Mouse (Mus musculus) embryonic facial prominence, embryonic 13.5 days (tissue): ENCODE data around the gene Gm21983. TPM values are rescaled to one million over a fixed set of nuclear protein-coding genes. Genes with fewer than 3 reads are reported as not detected.

Experiments
- ATAC-seq: fragments of 200-750 bp; cut with Nextera tagmentation; 2 replicates; pipeline ENCODE4 v1.8.0; 2017; ENCODE audit warnings: low read depth; ENCODE audit not compliant: insufficient number of reproducible peaks, insufficient read depth, low FRiP score, low TSS enrichment
- H3K27ac ChIP-seq: fragments of 300-500 bp; sonication (generic); 2 replicates; pipeline ENCODE4 v1.5.1; 2015; ENCODE audit warnings: moderate library complexity, mild to moderate bottlenecking, inconsistent platforms
- H3K27me3 ChIP-seq: fragments of 300-500 bp; sonication (generic); 2 replicates; pipeline ENCODE4 v1.6.1; 2015; ENCODE audit warnings: mild to moderate bottlenecking, inconsistent platforms
- H3K36me3 ChIP-seq: fragments of 300-500 bp; sonication (generic); 2 replicates; pipeline ENCODE4 v1.6.1; 2015; ENCODE audit warnings: mild to moderate bottlenecking, inconsistent platforms
- H3K4me1 ChIP-seq: fragments of 300-500 bp; sonication (generic); 2 replicates; pipeline ENCODE4 v1.6.1; 2015; ENCODE audit warnings: inconsistent platforms
- H3K4me2 ChIP-seq: fragments of 300-500 bp; sonication (generic); 2 replicates; pipeline ENCODE4 v1.6.1; 2015; ENCODE audit warnings: moderate library complexity, mild to moderate bottlenecking, inconsistent platforms
- H3K4me3 ChIP-seq: fragments of 300-500 bp; sonication (generic); 2 replicates; pipeline ENCODE4 v1.5.1; 2015; ENCODE audit warnings: mild to moderate bottlenecking, inconsistent platforms
- H3K9ac ChIP-seq: fragments of 300-500 bp; sonication (generic); 2 replicates; pipeline ENCODE4 v1.6.1; 2015; ENCODE audit warnings: mild to moderate bottlenecking, inconsistent platforms
- H3K9me3 ChIP-seq: fragments of 300-500 bp; sonication (generic); 2 replicates; pipeline ENCODE4 v1.6.1; 2016; ENCODE audit warnings: inconsistent platforms
- WGBS: fragments of 180-500 bp; shearing (Covaris S2); methylation state at CpG from one replicate; pipeline ENCODE4 v1.1.7; 2015; ENCODE audit warnings: mixed read lengths; 5-methylcytosine and 5-hydroxymethylcytosine counted together
- polyA plus RNA-seq: library from polyadenylated mRNA; unstranded; fragments of >200 nt; fragmentation: Nextera tagmentation; extraction: Ambion mirVana; gene quantifications from 2 replicates; pipeline ENCODE4 v1.2.1, GENCODE M21; 2015

Gm21983 gene
- polyA plus RNA-seq, 1 experiment from 2014 or later: 2.2 TPM

DNA sequence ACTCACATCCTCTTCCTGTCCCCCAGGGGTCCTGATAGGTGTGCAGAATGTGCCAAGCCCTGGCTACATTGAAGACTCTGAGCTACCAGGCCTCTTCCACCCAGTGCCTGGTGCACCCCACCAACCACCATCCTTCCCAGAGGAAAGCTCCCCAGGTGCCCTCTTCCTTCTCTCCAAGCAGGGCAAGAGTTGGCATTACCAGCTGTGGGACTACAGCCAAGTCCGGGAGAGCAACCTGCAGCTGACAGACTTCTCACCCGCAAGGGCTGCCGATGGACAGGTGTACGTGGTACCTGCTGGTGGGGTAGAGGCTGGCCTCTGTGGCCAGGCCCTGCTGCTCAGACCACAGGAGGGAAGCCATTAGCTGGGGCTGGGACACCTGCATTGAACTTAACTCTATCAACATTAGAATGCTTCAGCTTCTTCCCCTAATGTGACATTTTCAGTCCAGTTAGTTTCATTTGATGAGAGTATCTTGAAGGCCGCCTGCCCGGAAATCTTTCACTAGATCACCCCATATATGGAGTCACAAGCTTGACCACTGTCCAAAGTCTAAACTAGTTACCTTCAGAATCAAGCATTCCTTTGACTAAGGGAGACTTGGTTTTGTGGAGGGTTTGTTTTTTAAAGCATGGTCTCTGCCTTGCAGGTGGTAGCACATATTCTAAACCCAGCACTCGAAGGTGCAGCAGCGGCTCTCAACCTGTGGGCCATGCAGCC, 23.0 kb upstream of the Gm21983 start:
- H3K36me3 ChIP-seq: peaks cover 68% of the 10 kb centered on the region
- ATAC-seq: no peak
- H3K27ac ChIP-seq: no peak overlapping the region
- H3K4me3 ChIP-seq: no peak overlapping the region
- H3K9me3 ChIP-seq: no peaks in the 10 kb centered on the region
- H3K4me1 ChIP-seq: no peaks in the 10 kb centered on the region
- no peak overlapping the region for H3K9ac ChIP-seq
- WGBS: 92% methylated on average over 8 of the region's 8 CpGs
- H3K4me2 ChIP-seq: no peak overlapping the region
- H3K27me3 ChIP-seq: no peaks in the 10 kb centered on the region

DNA sequence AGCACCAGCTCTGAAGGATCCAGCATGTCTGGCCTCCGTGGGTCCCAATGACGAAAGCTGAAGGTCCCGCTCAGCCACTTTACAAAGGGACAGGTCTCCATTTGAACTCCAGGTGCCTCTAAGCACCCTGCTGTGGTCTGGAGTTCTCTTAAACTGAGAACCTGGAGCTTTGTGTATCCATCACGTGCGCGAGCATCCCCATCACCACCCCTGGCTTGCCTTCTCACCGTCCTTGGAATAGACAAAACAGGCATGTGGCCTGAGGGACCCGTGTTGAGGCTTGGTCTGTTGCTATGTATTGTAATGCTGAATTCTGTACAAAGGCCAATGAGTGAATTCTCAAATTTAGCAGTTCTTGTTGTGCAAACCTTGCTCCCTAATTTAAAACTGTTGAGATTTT, 17.9 kb upstream of the Gm21983 start:
- H3K4me3 ChIP-seq: no peak overlapping the region
- no peaks in the 10 kb centered on the region for H3K9me3 ChIP-seq
- 93% methylated on average over 8 of the region's 8 CpGs for WGBS
- no peak for ATAC-seq
- H3K27me3 ChIP-seq: no peaks in the 10 kb centered on the region
- H3K36me3 ChIP-seq: peaks cover 47% of the 10 kb centered on the region
- no peak overlapping the region for H3K9ac ChIP-seq
- H3K27ac ChIP-seq: no peak overlapping the region
- peaks cover 11% of the 10 kb centered on the region for H3K4me1 ChIP-seq
- no peak overlapping the region for H3K4me2 ChIP-seq

GRCm38 (mm10) chr7:27198355-27198754, 17.5 kb upstream of the Gm21983 start:
- Histone ChIP-seq H3K9ac (no peak overlapping the region), H3K36me3 (peaks cover 47% of the 10 kb centered on the region), H3K9me3 (no peaks in the 10 kb centered on the region), H3K4me1 (peaks cover 15% of the 10 kb centered on the region), H3K27ac (no peak overlapping the region), H3K27me3 (no peaks in the 10 kb centered on the region), H3K4me3 (no peak overlapping the region), H3K4me2 (no peak overlapping the region)
- no peak for ATAC-seq

DNA sequence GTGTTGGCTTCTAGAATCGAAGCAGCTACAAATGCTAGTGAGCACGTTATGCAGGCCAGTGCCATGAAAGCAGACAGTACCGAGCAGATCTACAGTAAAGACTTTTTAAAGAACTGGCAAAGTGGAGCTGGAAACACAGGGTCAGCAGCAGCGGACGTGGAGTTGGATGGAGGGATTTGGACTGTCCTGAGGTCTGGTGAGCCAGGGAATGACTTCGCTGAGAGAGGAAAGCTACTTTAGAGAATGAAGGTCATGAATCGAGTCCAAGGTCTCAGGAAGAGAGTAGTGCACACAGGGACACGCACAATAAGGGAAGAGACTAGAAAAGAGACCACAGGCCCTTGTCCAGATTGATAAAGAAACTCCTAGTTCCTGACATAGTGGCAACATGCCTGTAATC, 16.7 kb upstream of the Gm21983 start:
- no peaks in the 10 kb centered on the region for H3K27me3 ChIP-seq
- H3K4me1 ChIP-seq: peaks cover 17% of the 10 kb centered on the region
- H3K4me2 ChIP-seq: no peak overlapping the region
- H3K27ac ChIP-seq: no peak overlapping the region
- 90% methylated on average over 8 of the region's 8 CpGs for WGBS
- H3K9me3 ChIP-seq: no peaks in the 10 kb centered on the region
- H3K36me3 ChIP-seq: peaks cover 47% of the 10 kb centered on the region
- H3K4me3 ChIP-seq: no peak overlapping the region
- H3K9ac ChIP-seq: no peak overlapping the region
- no peak for ATAC-seq

DNA sequence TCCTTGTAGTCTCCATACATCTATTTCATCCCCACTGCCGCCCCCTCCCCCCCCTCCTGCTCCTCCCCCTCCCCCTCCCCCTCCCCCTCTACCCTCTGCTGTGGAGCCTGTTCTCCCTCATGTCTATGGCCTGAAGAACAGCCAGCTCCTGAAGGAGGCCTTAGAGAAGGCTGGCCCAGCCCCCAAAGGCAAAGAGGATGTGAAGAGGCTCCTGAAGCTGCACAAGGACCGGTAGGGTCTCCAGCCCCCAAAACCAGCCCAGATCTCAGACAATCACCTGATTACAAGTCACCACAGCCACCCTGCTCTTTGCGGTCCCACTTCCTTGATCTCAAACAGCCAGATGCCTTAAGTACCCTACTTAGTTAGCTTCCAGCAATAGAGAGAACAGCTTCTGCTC, 16.2 kb upstream of the Gm21983 start:
- Histone ChIP-seq H3K36me3 (peaks cover 48% of the 10 kb centered on the region), H3K4me1 (peaks cover 17% of the 10 kb centered on the region), H3K27ac (no peak overlapping the region), H3K27me3 (no peaks in the 10 kb centered on the region), H3K9ac (no peak overlapping the region), H3K4me3 (no peak overlapping the region), H3K9me3 (no peaks in the 10 kb centered on the region), H3K4me2 (peak overlapping the region; percentile 95; the same call in 1 of the 2 replicates)
- no peak for ATAC-seq
- WGBS: 86% methylated on average over 2 of the region's 3 CpGs

- H3K4me1 ChIP-seq: peaks cover 17% of the 10 kb centered on the region
- peak within 1 kb of the TSS; percentile 95 for H3K9ac ChIP-seq
- no peaks in the 10 kb centered on the region for H3K9me3 ChIP-seq
- peaks cover 51% of the 10 kb centered on the region for H3K36me3 ChIP-seq
- peak within 1 kb of the TSS; percentile 99 for H3K27ac ChIP-seq
- no peaks in the 10 kb centered on the region for H3K27me3 ChIP-seq
- H3K4me3 ChIP-seq: peak within 1 kb of the TSS; percentile 83
- WGBS: 1% methylated on average over 64 of the region's 64 CpGs
- ATAC-seq: peak; percentile 98
- H3K4me2 ChIP-seq: peak within 1 kb of the TSS; percentile 95
Measured at GRCm38 (mm10) chr7:27195681-27196611, 15.1 kb upstream of the Gm21983 start, which contains the start of the genes BC024978 and Snrpa. TSS of gene BC024978 (plus strand) at chr7:27195781. TSS of gene Snrpa (minus strand) at chr7:27196271.

DNA sequence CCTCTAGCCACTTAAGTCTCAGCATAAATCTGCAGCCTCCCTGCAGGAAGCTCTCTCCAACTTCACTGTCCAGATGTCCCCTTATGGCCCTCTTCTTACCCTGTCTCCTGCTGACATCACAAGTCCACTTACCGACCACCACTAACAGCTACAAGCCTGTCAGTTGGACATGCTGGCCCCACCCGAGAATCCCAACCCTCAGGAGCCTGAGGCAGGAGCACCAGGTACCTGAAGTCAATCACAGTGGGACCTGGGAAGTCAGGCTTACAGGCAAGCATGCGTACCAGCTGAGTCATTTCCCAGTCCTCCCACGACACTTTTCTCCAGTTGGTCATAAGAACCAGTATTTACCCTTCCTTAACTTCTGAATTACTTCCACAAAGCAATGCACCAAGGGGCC, 12.8 kb upstream of the Gm21983 start:
- Histone ChIP-seq H3K27me3 (no peaks in the 10 kb centered on the region), H3K27ac (no peak overlapping the region), H3K36me3 (peaks cover 68% of the 10 kb centered on the region), H3K9ac (peak overlapping the region; percentile 2; the same call in 1 of the 2 replicates), H3K4me2 (peak overlapping the region; percentile 95; the same call in 1 of the 2 replicates), H3K4me3 (no peak overlapping the region), H3K9me3 (no peaks in the 10 kb centered on the region), H3K4me1 (peaks cover 17% of the 10 kb centered on the region)
- WGBS: 83% methylated on average over 4 of the region's 4 CpGs
- ATAC-seq: no peak

DNA sequence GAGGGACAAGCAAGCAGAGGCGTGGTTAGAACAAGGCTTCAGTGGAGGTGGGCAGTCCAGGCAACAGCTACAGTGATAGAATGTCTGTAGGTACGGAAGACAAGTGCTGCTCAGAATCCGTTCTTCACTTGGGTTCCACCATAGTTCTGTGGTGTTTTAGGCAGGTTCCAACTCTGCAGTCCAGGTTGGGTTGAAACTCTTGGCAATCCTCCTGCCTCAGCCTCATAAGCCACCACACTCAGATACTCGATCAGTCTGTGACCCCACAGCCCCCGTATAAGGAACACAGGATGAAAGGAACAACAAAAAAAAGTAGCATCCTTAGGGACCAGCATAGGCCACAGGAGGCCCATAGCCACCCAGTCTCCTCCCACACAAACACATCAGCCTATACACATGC, 11.5 kb upstream of the Gm21983 start:
- no peaks in the 10 kb centered on the region for H3K27me3 ChIP-seq
- no peaks in the 10 kb centered on the region for H3K9me3 ChIP-seq
- H3K36me3 ChIP-seq: peaks cover 69% of the 10 kb centered on the region
- H3K4me1 ChIP-seq: peaks cover 17% of the 10 kb centered on the region
- H3K4me2 ChIP-seq: no peak overlapping the region
- whole genome bisulfite sequencing: 89% methylated on average over 5 of the region's 5 CpGs
- H3K4me3 ChIP-seq: no peak overlapping the region
- no peak overlapping the region for H3K27ac ChIP-seq
- ATAC-seq: no peak
- no peak overlapping the region for H3K9ac ChIP-seq

- WGBS: 95% methylated on average over 10 of the region's 10 CpGs
- H3K4me1 ChIP-seq: peaks cover 10% of the 10 kb centered on the region
- H3K4me3 ChIP-seq: no peak overlapping the region
- H3K9me3 ChIP-seq: no peaks in the 10 kb centered on the region
- H3K36me3 ChIP-seq: peaks cover 97% of the 10 kb centered on the region
- H3K27me3 ChIP-seq: no peaks in the 10 kb centered on the region
- no peak overlapping the region for H3K27ac ChIP-seq
- no peak overlapping the region for H3K4me2 ChIP-seq
- H3K9ac ChIP-seq: no peak overlapping the region
- no peak for ATAC-seq
Measured at GRCm38 (mm10) chr7:27189271-27189931, 8.5 kb upstream of the Gm21983 start.

- no peak for ATAC-seq
Measured at GRCm38 (mm10) chr7:27185986-27186385, 5.1 kb upstream of the Gm21983 start.

DNA sequence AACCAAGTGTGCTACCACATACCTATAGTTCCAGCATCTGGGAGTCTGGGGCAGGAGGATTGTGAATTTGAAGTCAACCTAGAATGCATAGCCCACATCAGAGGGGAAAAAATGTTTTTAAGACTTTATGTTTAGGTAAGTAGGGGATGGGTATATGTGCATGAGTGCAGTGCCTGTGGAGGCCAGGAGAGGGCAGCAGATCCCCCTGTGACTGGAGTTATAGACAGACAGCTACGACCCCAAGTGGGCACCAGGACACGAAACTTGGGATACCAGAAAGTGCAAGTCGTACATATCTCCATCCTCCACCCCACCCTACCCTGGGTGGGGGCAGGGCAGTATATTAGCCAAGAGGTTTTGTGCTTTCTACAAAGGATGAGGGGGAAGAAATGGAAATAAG, 4.1 kb upstream of the Gm21983 start:
- 70% methylated on average over 3 of the region's 3 CpGs for WGBS
- Histone ChIP-seq H3K27me3 (no peaks in the 10 kb centered on the region), H3K36me3 (peaks cover 68% of the 10 kb centered on the region), H3K4me1 (no peaks in the 10 kb centered on the region; the same call in 1 of the 2 replicates), H3K9me3 (no peaks in the 10 kb centered on the region), H3K4me3 (no peak overlapping the region), H3K4me2 (no peak overlapping the region), H3K9ac (no peak overlapping the region), H3K27ac (no peak overlapping the region)
- no peak for ATAC-seq

More at GRCm38 (mm10) chr7:27185986-27186385, 5.1 kb upstream of the Gm21983 start:
- Histone ChIP-seq H3K9ac (no peak overlapping the region), H3K9me3 (no peaks in the 10 kb centered on the region), H3K27ac (no peak overlapping the region), H3K27me3 (no peaks in the 10 kb centered on the region), H3K36me3 (peaks cover 78% of the 10 kb centered on the region), H3K4me2 (no peak overlapping the region), H3K4me1 (no peaks in the 10 kb centered on the region), H3K4me3 (no peak overlapping the region)
- 94% methylated on average over 5 of the region's 5 CpGs for WGBS
